Comparison of ENCODE assay signal across 9 mouse cellular contexts in the genomic region with DNA sequence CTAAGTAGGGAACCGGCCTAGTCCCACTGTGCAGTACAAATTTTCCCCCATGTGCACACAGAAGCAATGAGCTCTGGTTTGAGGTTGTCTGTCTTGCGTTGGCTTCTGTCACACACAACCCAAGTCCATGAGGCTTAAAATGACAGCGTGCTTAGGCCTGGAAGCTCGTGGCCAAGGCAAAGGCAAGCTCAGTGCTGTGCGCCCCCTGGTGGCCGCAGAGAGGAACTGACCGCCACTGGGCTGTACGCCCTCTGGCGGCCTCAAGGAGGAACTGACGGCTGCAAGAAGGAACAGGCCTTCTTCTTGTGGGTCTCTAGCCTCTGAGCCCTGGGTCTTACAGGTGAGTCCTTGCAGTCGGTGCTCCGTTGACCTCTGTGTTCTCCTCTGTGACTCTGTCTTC. TPM values are rescaled to one million over a fixed set of nuclear protein-coding genes. Genes with fewer than 3 reads are reported as not detected.
DNase-seq lines count a peak whose midpoint lies in the region; ATAC-seq and TF ChIP-seq lines count a peak whose summit lies in the region.
"Had no signal": no experiment of that assay in that cellular context is flagged by ENCODE, and none has a peak within 500 bp of the region (broad histone marks: within the 10 kb centered on the region; RNA-seq: fewer than 3 reads in every experiment).

No protein-coding gene starts in this region.

- ATAC-seq in common myeloid progenitor, adult 5-6 weeks (replicated peaks; ENCODE audit: low read depth, poor library complexity, severe bottlenecking) = peak; percentile 89
- ATAC-seq in liver, postnatal 0 days = peak; percentile 40; the same call in 1 of the 2 replicates

- no peak overlapping the region for H3K4me3 ChIP-seq in liver, postnatal 0 days (ENCODE audit: low read depth, low read length)
- H3K4me3 ChIP-seq: limb, embryonic 12.5 days had no signal

- no peak overlapping the region for H3K27ac ChIP-seq in liver, postnatal 0 days (ENCODE audit: low read depth)
- H3K27ac ChIP-seq: limb, embryonic 12.5 days had no signal

- no peak for TF ChIP-seq EP300 in liver, postnatal 0 days (IDR thresholded peaks at IDR 0.05; ENCODE audit: low read depth)

- H3K4me1 ChIP-seq in liver, postnatal 0 days (ENCODE audit: insufficient read depth) = peaks cover 6% of the 10 kb centered on the region; the same call in 1 of the 2 replicates
- H3K4me1 ChIP-seq: limb, embryonic 12.5 days had no signal

- no peaks in the 10 kb centered on the region for H3K27me3 ChIP-seq in liver, postnatal 0 days (ENCODE audit: insufficient read depth, low read length)

- 14% methylated on average over 12 of the region's 12 CpGs for WGBS in liver, postnatal 0 days (ENCODE audit: insufficient replicate concordance)

- TF ChIP-seq CTCF in liver, postnatal 0 days (IDR thresholded peaks at IDR 0.05; ENCODE audit: low read depth) = peak; percentile 100

- peak; percentile 67 to 76 for DNase-seq in cerebellum, postnatal 10 days
- DNase-seq in cerebellum, adult 9-11 months = no peak
- DNase-seq in ovary, postnatal 10 days (ENCODE audit: low spot score) = peak; percentile 15
- DNase-seq in ovary, adult 18-20 months (ENCODE audit: low spot score) = no peak
- peak; percentile 71 for DNase-seq in heart, postnatal 4 days
- peak; percentile 80 for DNase-seq in liver, postnatal 0 days
- DNase-seq in right cerebral cortex, postnatal 10 days (ENCODE audit: low spot score in 2 of 2) = peak; percentile 44 to 46

- no peak overlapping the region for H3K4me2 ChIP-seq in liver, postnatal 0 days (ENCODE audit: low read depth, low read length)
- H3K4me2 ChIP-seq: limb, embryonic 12.5 days had no signal

- H3K36me3 ChIP-seq in liver, postnatal 0 days (replicated peaks; ENCODE audit: insufficient read depth, low read length) = no peaks in the 10 kb centered on the region
- H3K36me3 ChIP-seq: limb, embryonic 12.5 days had no signal

- no peaks in the 10 kb centered on the region for H3K9me3 ChIP-seq in liver, postnatal 0 days (ENCODE audit: low read length)

- no peak overlapping the region for H3K9ac ChIP-seq in liver, postnatal 0 days (replicated peaks)
- H3K9ac ChIP-seq: limb, embryonic 12.5 days had no signal

RNA-seq across cellular contexts. Expression of gene Rbm19, which starts 13.5 kb away (rescaled TPM):
- 24.2 and 30.3 TPM in 2 replicates for total RNA-seq in common myeloid progenitor, adult 5-6 weeks (2017)
- 10 to 100 TPM; 18.4 to 21.7 TPM for total RNA-seq in heart, postnatal 4 days (2021)
- 6.8 and 6.9 TPM in 2 replicates for polyA plus RNA-seq in liver, postnatal 0 days (2015; fragmentation: Nextera tagmentation; extraction: Ambion mirVana)

Comparison
In these comparisons a context has a peak if more than half of its experiments do, and no peak if none do; other contexts are left out.
1. DNase-seq: peak in cerebellum, postnatal 10 days (2 of 2), ovary, postnatal 10 days (single experiment), heart, postnatal 4 days (single experiment), liver, postnatal 0 days (single experiment) and right cerebral cortex, postnatal 10 days (2 of 2); none in cerebellum, adult 9-11 months (single experiment) and ovary, adult 18-20 months (single experiment).